Mouse (Mus musculus): ENCODE data around the gene Nt5m.
A peak's percentile ranks its signal among the peaks of the same experiment; 100 is the strongest.

DNA sequence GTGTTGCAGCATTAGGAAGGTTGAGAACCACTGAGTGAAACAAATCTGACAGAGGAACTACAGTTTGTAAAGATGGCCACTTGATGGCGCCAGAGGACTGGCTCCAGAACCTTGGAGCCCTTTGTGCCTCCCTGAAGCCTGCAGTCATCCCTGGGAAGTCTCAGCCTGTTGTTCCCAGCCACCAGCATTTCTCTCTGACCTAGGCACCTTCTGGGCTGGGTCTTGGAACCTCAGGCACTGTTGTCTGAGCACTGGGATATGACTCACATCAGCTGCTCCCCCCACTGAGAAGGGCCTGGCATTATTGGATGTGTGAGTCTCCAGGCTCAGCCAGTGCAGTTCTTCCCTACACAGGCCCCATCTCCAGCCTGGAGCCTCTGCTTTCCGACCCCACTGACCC is 40.8 kb downstream of the Nt5m start:
- TF ChIP-seq CTCF (IDR thresholded peaks at IDR 0.05; ENCODE audit: control insufficient read depth, insufficient read depth, insufficient read length) (peak; percentile 47), MYOD1 (IDR thresholded peaks at IDR 0.05; ENCODE audit: control insufficient read depth, insufficient read length, low read depth) (no peak)
